Mouse (Mus musculus): Measurements from ENCODE around the gene Tle3. TPM values are rescaled to one million over a fixed set of nuclear protein-coding genes. Genes with fewer than 3 reads are reported as not detected.

The Tle3 gene
- polyA plus RNA-seq, 1 experiment from 2014 or later = 24.3 TPM

GRCm38 (mm10) chr9:61337665-61338064 is 34.5 kb upstream of the Tle3 start:
- H3K4me3 ChIP-seq (ENCODE audit: low read depth, low read length) = no peak overlapping the region
- H3K4me1 ChIP-seq (replicated peaks; ENCODE audit: control insufficient read depth, insufficient read depth, low read length) = no peaks in the 10 kb centered on the region
- H3K27me3 ChIP-seq (replicated peaks; ENCODE audit: control insufficient read depth, insufficient read depth, low read length) = 0 out of 2 replicates have a peak, but pooled peaks cover 4% of the 10 kb centered on the region
- H3K36me3 ChIP-seq (ENCODE audit: control insufficient read depth, insufficient read depth) = no peaks in the 10 kb centered on the region
- ATAC-seq = no peak
- H3K9me3 ChIP-seq (ENCODE audit: control insufficient read depth) = no peaks in the 10 kb centered on the region
- no peak overlapping the region for H3K27ac ChIP-seq (ENCODE audit: low read depth, low read length)
- no peak overlapping the region for H3K9ac ChIP-seq (ENCODE audit: low read depth, low read length)
- 29% methylated on average over 9 of the region's 9 CpGs for WGBS
- no peak overlapping the region for H3K4me2 ChIP-seq (replicated peaks; ENCODE audit: low read depth)
- TF ChIP-seq CTCF (IDR thresholded peaks at IDR 0.05; ENCODE audit: low read depth) = no peak

GRCm38 (mm10) chr9:61339311-61339710 is 32.9 kb upstream of the Tle3 start:
- Histone ChIP-seq H3K27ac (ENCODE audit: low read depth, low read length) (no peak overlapping the region), H3K36me3 (ENCODE audit: control insufficient read depth, insufficient read depth) (no peaks in the 10 kb centered on the region), H3K9ac (ENCODE audit: low read depth, low read length) (no peak overlapping the region), H3K4me1 (replicated peaks; ENCODE audit: control insufficient read depth, insufficient read depth, low read length) (no peaks in the 10 kb centered on the region), H3K9me3 (ENCODE audit: control insufficient read depth) (no peaks in the 10 kb centered on the region), H3K27me3 (replicated peaks; ENCODE audit: control insufficient read depth, insufficient read depth, low read length) (0 out of 2 replicates have a peak, but pooled peaks cover 4% of the 10 kb centered on the region), H3K4me3 (ENCODE audit: low read depth, low read length) (no peak overlapping the region), H3K4me2 (replicated peaks; ENCODE audit: low read depth) (no peak overlapping the region)
- no peak for TF ChIP-seq CTCF (IDR thresholded peaks at IDR 0.05; ENCODE audit: low read depth)
- WGBS = 34% methylated on average over 6 of the region's 6 CpGs
- no peak for ATAC-seq

GRCm38 (mm10) chr9:61340333-61340732 is 31.8 kb upstream of the Tle3 start:
- Histone ChIP-seq H3K4me3 (ENCODE audit: low read depth, low read length) (no peak overlapping the region), H3K4me1 (replicated peaks; ENCODE audit: control insufficient read depth, insufficient read depth, low read length) (no peaks in the 10 kb centered on the region), H3K27me3 (replicated peaks; ENCODE audit: control insufficient read depth, insufficient read depth, low read length) (0 out of 2 replicates have a peak, but pooled peaks cover 4% of the 10 kb centered on the region), H3K36me3 (ENCODE audit: control insufficient read depth, insufficient read depth) (no peaks in the 10 kb centered on the region), H3K4me2 (replicated peaks; ENCODE audit: low read depth) (no peak overlapping the region), H3K9me3 (ENCODE audit: control insufficient read depth) (no peaks in the 10 kb centered on the region), H3K9ac (ENCODE audit: low read depth, low read length) (no peak overlapping the region), H3K27ac (ENCODE audit: low read depth, low read length) (no peak overlapping the region)
- 72% methylated on average over 2 of the region's 2 CpGs for WGBS
- no peak for TF ChIP-seq CTCF (IDR thresholded peaks at IDR 0.05; ENCODE audit: low read depth)
- peak; percentile 52; the same call in 1 of the 2 replicates for ATAC-seq

- Histone ChIP-seq H3K27me3 (replicated peaks; ENCODE audit: control insufficient read depth, insufficient read depth, low read length) (0 out of 2 replicates have a peak, but pooled peaks cover 4% of the 10 kb centered on the region), H3K4me2 (replicated peaks; ENCODE audit: low read depth) (no peak overlapping the region), H3K9me3 (ENCODE audit: control insufficient read depth) (no peaks in the 10 kb centered on the region), H3K36me3 (ENCODE audit: control insufficient read depth, insufficient read depth) (no peaks in the 10 kb centered on the region), H3K4me1 (replicated peaks; ENCODE audit: control insufficient read depth, insufficient read depth, low read length) (no peaks in the 10 kb centered on the region), H3K4me3 (ENCODE audit: low read depth, low read length) (no peak overlapping the region), H3K9ac (ENCODE audit: low read depth, low read length) (no peak overlapping the region), H3K27ac (ENCODE audit: low read depth, low read length) (no peak overlapping the region)
- WGBS = 85% methylated on average over 6 of the region's 6 CpGs
- TF ChIP-seq CTCF (IDR thresholded peaks at IDR 0.05; ENCODE audit: low read depth) = no peak
- ATAC-seq = no peak
These were observed 29.9 kb upstream of the Tle3 start for GRCm38 (mm10) chr9:61342297-61342696.

- WGBS = 84% methylated on average over 6 of the region's 6 CpGs
These were observed 27.5 kb upstream of the Tle3 start for GRCm38 (mm10) chr9:61344684-61345083.

GRCm38 (mm10) chr9:61347011-61347410 is 25.2 kb upstream of the Tle3 start:
- WGBS = 35% methylated on average over 7 of the region's 7 CpGs
- no peak for TF ChIP-seq CTCF (IDR thresholded peaks at IDR 0.05; ENCODE audit: low read depth)
- Histone ChIP-seq H3K27me3 (replicated peaks; ENCODE audit: control insufficient read depth, insufficient read depth, low read length) (no peaks in the 10 kb centered on the region), H3K9ac (ENCODE audit: low read depth, low read length) (no peak overlapping the region), H3K4me2 (replicated peaks; ENCODE audit: low read depth) (no peak overlapping the region), H3K27ac (ENCODE audit: low read depth, low read length) (no peak overlapping the region), H3K9me3 (ENCODE audit: control insufficient read depth) (no peaks in the 10 kb centered on the region), H3K4me1 (replicated peaks; ENCODE audit: control insufficient read depth, insufficient read depth, low read length) (0 out of 2 replicates have a peak, but pooled peaks cover 5% of the 10 kb centered on the region), H3K36me3 (ENCODE audit: control insufficient read depth, insufficient read depth) (no peaks in the 10 kb centered on the region), H3K4me3 (ENCODE audit: low read depth, low read length) (no peak overlapping the region)
- ATAC-seq = no peak

More at GRCm38 (mm10) chr9:61344684-61345083, 27.5 kb upstream of the Tle3 start:
- no peaks in the 10 kb centered on the region for H3K36me3 ChIP-seq (ENCODE audit: control insufficient read depth, insufficient read depth)
- no peak for TF ChIP-seq CTCF (IDR thresholded peaks at IDR 0.05; ENCODE audit: low read depth)
- H3K4me2 ChIP-seq (replicated peaks; ENCODE audit: low read depth) = no peak overlapping the region
- no peak overlapping the region for H3K9ac ChIP-seq (ENCODE audit: low read depth, low read length)
- no peak for ATAC-seq
- no peaks in the 10 kb centered on the region for H3K4me1 ChIP-seq (replicated peaks; ENCODE audit: control insufficient read depth, insufficient read depth, low read length)
- no peaks in the 10 kb centered on the region for H3K9me3 ChIP-seq (ENCODE audit: control insufficient read depth)
- H3K27me3 ChIP-seq (replicated peaks; ENCODE audit: control insufficient read depth, insufficient read depth, low read length) = no peaks in the 10 kb centered on the region
- H3K27ac ChIP-seq (ENCODE audit: low read depth, low read length) = no peak overlapping the region
- no peak overlapping the region for H3K4me3 ChIP-seq (ENCODE audit: low read depth, low read length)

- 86% methylated on average over 9 of the region's 9 CpGs for WGBS
- no peaks in the 10 kb centered on the region for H3K9me3 ChIP-seq (ENCODE audit: control insufficient read depth)
- H3K9ac ChIP-seq (ENCODE audit: low read depth, low read length) = no peak overlapping the region
- H3K27me3 ChIP-seq (replicated peaks; ENCODE audit: control insufficient read depth, insufficient read depth, low read length) = no peaks in the 10 kb centered on the region
- no peak overlapping the region for H3K4me2 ChIP-seq (replicated peaks; ENCODE audit: low read depth)
- H3K27ac ChIP-seq (ENCODE audit: low read depth, low read length) = no peak overlapping the region
- H3K4me1 ChIP-seq (replicated peaks; ENCODE audit: control insufficient read depth, insufficient read depth, low read length) = 0 out of 2 replicates have a peak, but pooled peaks cover 5% of the 10 kb centered on the region
- no peak overlapping the region for H3K4me3 ChIP-seq (ENCODE audit: low read depth, low read length)
- H3K36me3 ChIP-seq (ENCODE audit: control insufficient read depth, insufficient read depth) = no peaks in the 10 kb centered on the region
- TF ChIP-seq CTCF (IDR thresholded peaks at IDR 0.05; ENCODE audit: low read depth) = no peak
- no peak for ATAC-seq
These were observed 24.1 kb upstream of the Tle3 start for GRCm38 (mm10) chr9:61348036-61348435.
